Mouse (Mus musculus) embryonic facial prominence, embryonic 15.5 days (tissue): Measurements from ENCODE around the gene Neu3. TPM values are rescaled to one million over a fixed set of nuclear protein-coding genes. Genes with fewer than 3 reads are reported as not detected.
"Not testable (repeated sequence)": the region's sequence is repeated elsewhere in the genome, so short reads cannot be mapped to it uniquely, and the experiment has no call there.

Source experiments
- ATAC-seq: fragments of 200-750 bp; cut with Nextera tagmentation; 2 replicates; pipeline ENCODE4 v1.8.0; 2017; ENCODE audit warnings: low read depth, moderate TSS enrichment; ENCODE audit not compliant: insufficient number of reproducible peaks, low FRiP score, low TSS enrichment
- H3K27ac ChIP-seq: fragments of 300-500 bp; sonication (generic); replicated peaks from 2 replicates; pipeline ENCODE4 v1.5.1; 2015; ENCODE audit warnings: mild to moderate bottlenecking, inconsistent platforms
- H3K27me3 ChIP-seq: fragments of 300-500 bp; sonication (generic); 2 replicates; pipeline ENCODE4 v1.6.1; 2015; ENCODE audit warnings: inconsistent platforms
- H3K36me3 ChIP-seq: fragments of 300-500 bp; sonication (generic); 2 replicates; pipeline ENCODE4 v1.6.1; 2015; ENCODE audit warnings: mild to moderate bottlenecking, inconsistent platforms
- H3K4me1 ChIP-seq: fragments of 300-500 bp; sonication (generic); 2 replicates; pipeline ENCODE4 v1.6.1; 2015; ENCODE audit warnings: inconsistent platforms
- H3K4me2 ChIP-seq: fragments of 300-500 bp; sonication (generic); replicated peaks from 2 replicates; pipeline ENCODE4 v1.6.1; 2015; ENCODE audit warnings: mild to moderate bottlenecking, inconsistent platforms
- H3K4me3 ChIP-seq: fragments of 300-500 bp; sonication (generic); replicated peaks from 2 replicates; pipeline ENCODE4 v1.5.1; 2015; ENCODE audit warnings: mild to moderate bottlenecking, inconsistent platforms
- H3K9ac ChIP-seq: fragments of 300-500 bp; sonication (generic); 2 replicates; pipeline ENCODE4 v1.6.1; 2015; ENCODE audit warnings: inconsistent platforms
- H3K9me3 ChIP-seq: fragments of 300-500 bp; sonication (generic); replicated peaks from 2 replicates; pipeline ENCODE4 v1.6.1; 2016; ENCODE audit warnings: inconsistent platforms
- WGBS: fragments of 180-500 bp; shearing (Covaris S2); methylation state at CpG from one replicate; pipeline ENCODE4 v1.1.7; 2015; 5-methylcytosine and 5-hydroxymethylcytosine counted together
- polyA plus RNA-seq: library from polyadenylated mRNA; unstranded; fragments of >200 nt; fragmentation: Nextera tagmentation; extraction: Ambion mirVana; gene quantifications from 2 replicates; pipeline ENCODE4 v1.2.1, GENCODE M21; 2015

Neu3 gene
- polyA plus RNA-seq, 1 experiment from 2014 or later, result 3.5 TPM

GRCm38 (mm10) chr7:99833846-99834222, 5.6 kb upstream of the Neu3 start:
- H3K4me1 ChIP-seq, result no peaks in the 10 kb centered on the region
- H3K9ac ChIP-seq, result no peak overlapping the region
- no peak overlapping the region for H3K4me2 ChIP-seq
- no peaks in the 10 kb centered on the region for H3K27me3 ChIP-seq
- 66% methylated on average over 2 of the region's 2 CpGs for WGBS
- peaks cover 20% of the 10 kb centered on the region for H3K36me3 ChIP-seq
- no peak overlapping the region for H3K4me3 ChIP-seq
- no peaks in the 10 kb centered on the region for H3K9me3 ChIP-seq
- H3K27ac ChIP-seq, result no peak overlapping the region
- no peak for ATAC-seq

GRCm38 (mm10) chr7:99833115-99833845, 5.1 kb upstream of the Neu3 start:
- H3K4me3 ChIP-seq, result no peak overlapping the region
- no peak overlapping the region for H3K9ac ChIP-seq
- no peak for ATAC-seq
- H3K4me1 ChIP-seq, result no peaks in the 10 kb centered on the region
- peaks cover 15% of the 10 kb centered on the region for H3K36me3 ChIP-seq
- H3K27ac ChIP-seq, result no peak overlapping the region
- H3K4me2 ChIP-seq, result no peak overlapping the region
- H3K27me3 ChIP-seq, result no peaks in the 10 kb centered on the region
- H3K9me3 ChIP-seq, result no peaks in the 10 kb centered on the region
- WGBS, result 76% methylated on average over 5 of the region's 5 CpGs

GRCm38 (mm10) chr7:99826096-99826495, 2.1 kb downstream of the Neu3 start:
- Histone ChIP-seq H3K9ac (no peak overlapping the region), H3K4me3 (no peak overlapping the region), H3K27ac (no peak overlapping the region), H3K27me3 (no peaks in the 10 kb centered on the region), H3K4me1 (no peaks in the 10 kb centered on the region), H3K9me3 (no peaks in the 10 kb centered on the region), H3K36me3 (no peaks in the 10 kb centered on the region), H3K4me2 (no peak overlapping the region)
- no peak for ATAC-seq
- WGBS, result 60% methylated on average over 6 of the region's 6 CpGs

- Histone ChIP-seq H3K4me2 (no peak overlapping the region), H3K9me3 (no peaks in the 10 kb centered on the region), H3K36me3 (no peaks in the 10 kb centered on the region), H3K27ac (no peak overlapping the region), H3K4me1 (no peaks in the 10 kb centered on the region), H3K4me3 (no peak overlapping the region), H3K27me3 (no peaks in the 10 kb centered on the region), H3K9ac (no peak overlapping the region)
- WGBS, result 81% methylated on average over 9 of the region's 9 CpGs
- no peak for ATAC-seq
These were observed 2.7 kb downstream of the Neu3 start for GRCm38 (mm10) chr7:99825511-99825910.

GRCm38 (mm10) chr7:99824649-99825483, 3.4 kb downstream of the Neu3 start:
- Histone ChIP-seq H3K36me3 (no peaks in the 10 kb centered on the region), H3K27me3 (no peaks in the 10 kb centered on the region), H3K4me3 (no peak overlapping the region), H3K9me3 (no peaks in the 10 kb centered on the region), H3K9ac (no peak overlapping the region), H3K27ac (no peak overlapping the region), H3K4me2 (no peak overlapping the region), H3K4me1 (no peaks in the 10 kb centered on the region)
- ATAC-seq, result no peak
- 86% methylated on average over 16 of the region's 16 CpGs for WGBS

GRCm38 (mm10) chr7:99823045-99823663, 5.1 kb downstream of the Neu3 start:
- Histone ChIP-seq H3K4me3 (no peak overlapping the region), H3K9ac (no peak overlapping the region), H3K9me3 (no peaks in the 10 kb centered on the region), H3K36me3 (no peaks in the 10 kb centered on the region), H3K4me2 (no peak overlapping the region), H3K27me3 (no peaks in the 10 kb centered on the region), H3K4me1 (no peaks in the 10 kb centered on the region), H3K27ac (no peak overlapping the region)
- no peak for ATAC-seq
- WGBS, result 83% methylated on average over 10 of the region's 10 CpGs

GRCm38 (mm10) chr7:99822426-99822825, 5.8 kb downstream of the Neu3 start:
- Histone ChIP-seq H3K36me3 (no peaks in the 10 kb centered on the region), H3K4me1 (no peaks in the 10 kb centered on the region), H3K27me3 (no peaks in the 10 kb centered on the region), H3K27ac (no peak overlapping the region), H3K9ac (no peak overlapping the region), H3K4me2 (no peak overlapping the region), H3K4me3 (no peak overlapping the region), H3K9me3 (no peaks in the 10 kb centered on the region)
- 71% methylated on average over 5 of the region's 5 CpGs for WGBS
- no peak for ATAC-seq

- Histone ChIP-seq H3K4me2 (no peak overlapping the region), H3K36me3 (no peaks in the 10 kb centered on the region), H3K27me3 (no peaks in the 10 kb centered on the region), H3K27ac (no peak overlapping the region), H3K4me1 (no peaks in the 10 kb centered on the region), H3K9ac (no peak overlapping the region), H3K9me3 (no peaks in the 10 kb centered on the region), H3K4me3 (no peak overlapping the region)
- no peak for ATAC-seq
- WGBS, result 65% methylated on average over 2 of the region's 2 CpGs
These were observed 6.3 kb downstream of the Neu3 start for GRCm38 (mm10) chr7:99821953-99822352.

GRCm38 (mm10) chr7:99818181-99818725, 10.0 kb downstream of the Neu3 start:
- 24% methylated on average over 9 of the region's 9 CpGs for WGBS
- not testable (repeated sequence) for H3K4me3 ChIP-seq, H3K9ac ChIP-seq, H3K27me3 ChIP-seq, H3K36me3 ChIP-seq, H3K4me1 ChIP-seq, H3K4me2 ChIP-seq, ATAC-seq, H3K9me3 ChIP-seq, H3K27ac ChIP-seq

GRCm38 (mm10) chr7:99813394-99813793, 14.8 kb downstream of the Neu3 start:
- 88% methylated on average over 11 of the region's 11 CpGs for WGBS
- ATAC-seq, result no peak
- H3K9me3 ChIP-seq, result no peaks in the 10 kb centered on the region
- H3K4me3 ChIP-seq, result no peak overlapping the region
- peaks cover 6% of the 10 kb centered on the region; the same call in 1 of the 2 replicates for H3K36me3 ChIP-seq
- no peak overlapping the region for H3K9ac ChIP-seq
- H3K4me2 ChIP-seq, result no peak overlapping the region
- H3K4me1 ChIP-seq, result no peaks in the 10 kb centered on the region
- H3K27me3 ChIP-seq, result no peaks in the 10 kb centered on the region
- no peak overlapping the region for H3K27ac ChIP-seq

- no peak overlapping the region for H3K4me2 ChIP-seq
- H3K4me1 ChIP-seq, result no peaks in the 10 kb centered on the region
- ATAC-seq, result no peak
- no peak overlapping the region for H3K27ac ChIP-seq
- no peak overlapping the region for H3K4me3 ChIP-seq
- H3K36me3 ChIP-seq, result peaks cover 6% of the 10 kb centered on the region; the same call in 1 of the 2 replicates
- no peak overlapping the region for H3K9ac ChIP-seq
- H3K27me3 ChIP-seq, result no peaks in the 10 kb centered on the region
- WGBS, result 87% methylated on average over 4 of the region's 4 CpGs
- no peaks in the 10 kb centered on the region for H3K9me3 ChIP-seq
These were observed 16.6 kb downstream of the Neu3 start for GRCm38 (mm10) chr7:99811661-99812060.
